Mouse (Mus musculus) intestine, embryonic 15.5 days (tissue): ENCODE measurements at regions not wholly inside any gene's neighbourhood (a gene's known extent, or its start where the extent isn't known, plus 50 kb on each side); places are given as distances from the start of the nearest gene placed in this dataset.

Experiments
- ATAC-seq: fragments of 200-750 bp; cut with Nextera tagmentation; 2 replicates; pipeline ENCODE4 v1.8.0; 2017; ENCODE audit warnings: moderate TSS enrichment, moderate library complexity
- H3K27ac ChIP-seq: fragments of 300-500 bp; sonication (generic); 2 replicates; pipeline ENCODE4 v1.5.1; 2015; ENCODE audit warnings: mild to moderate bottlenecking, inconsistent platforms
- H3K27me3 ChIP-seq: fragments of 300-500 bp; sonication (generic); replicated peaks from 2 replicates; pipeline ENCODE4 v1.6.1; 2015; ENCODE audit warnings: inconsistent platforms
- H3K36me3 ChIP-seq: fragments of 300-500 bp; sonication (generic); 2 replicates; pipeline ENCODE4 v1.6.1; 2015; ENCODE audit warnings: inconsistent platforms
- H3K4me1 ChIP-seq: fragments of 300-500 bp; sonication (generic); replicated peaks from 2 replicates; pipeline ENCODE4 v1.6.1; 2015; ENCODE audit warnings: inconsistent platforms
- H3K4me2 ChIP-seq: fragments of 300-500 bp; sonication (generic); replicated peaks from 2 replicates; pipeline ENCODE4 v1.6.1; 2015; ENCODE audit warnings: mild to moderate bottlenecking, inconsistent platforms
- H3K4me3 ChIP-seq: fragments of 300-500 bp; sonication (generic); replicated peaks from 2 replicates; pipeline ENCODE4 v1.5.1; 2015; ENCODE audit warnings: inconsistent platforms
- H3K9ac ChIP-seq: fragments of 300-500 bp; sonication (generic); 2 replicates; pipeline ENCODE4 v1.6.1; 2015; ENCODE audit warnings: inconsistent platforms
- H3K9me3 ChIP-seq: fragments of 300-500 bp; sonication (generic); 2 replicates; pipeline ENCODE4 v1.6.1; 2016; ENCODE audit warnings: inconsistent platforms
- WGBS: fragments of 180-500 bp; shearing (Covaris S2); methylation state at CpG from one replicate; pipeline ENCODE4 v1.1.7; 2015; 5-methylcytosine and 5-hydroxymethylcytosine counted together

GRCm38 (mm10) chr9:86240287-86240686 lies 224.5 kb downstream of the Ube2cbp start:
- no peaks in the 10 kb centered on the region for H3K4me1 ChIP-seq
- no peak for ATAC-seq
- no peak overlapping the region for H3K27ac ChIP-seq
- no peaks in the 10 kb centered on the region for H3K27me3 ChIP-seq
- H3K4me2 ChIP-seq, result no peak overlapping the region
- H3K9me3 ChIP-seq, result no peaks in the 10 kb centered on the region
- H3K4me3 ChIP-seq, result no peak overlapping the region
- WGBS, result 35% methylated on average over 2 of the region's 2 CpGs
- H3K9ac ChIP-seq, result no peak overlapping the region
- no peaks in the 10 kb centered on the region for H3K36me3 ChIP-seq

DNA sequence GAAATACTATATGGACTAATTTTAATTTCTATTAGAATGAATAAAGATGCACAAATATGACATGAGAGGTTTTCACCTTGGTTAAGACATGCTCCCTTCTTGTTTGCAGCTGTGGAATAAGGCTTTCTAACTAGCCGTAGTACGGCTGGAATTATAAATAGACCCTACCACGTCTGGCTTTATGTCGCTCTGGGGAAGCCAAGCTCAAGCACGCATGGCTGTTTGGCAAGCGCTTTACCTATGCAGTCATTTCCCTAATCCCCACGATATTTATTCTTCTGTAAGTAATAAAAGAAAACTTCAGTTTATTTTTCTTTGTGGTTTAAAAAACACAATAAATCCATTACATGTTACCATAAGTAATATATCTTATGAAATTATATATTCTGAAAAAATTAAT lies 223.9 kb downstream of the Ube2cbp start:
- H3K4me1 ChIP-seq, result no peaks in the 10 kb centered on the region

DNA sequence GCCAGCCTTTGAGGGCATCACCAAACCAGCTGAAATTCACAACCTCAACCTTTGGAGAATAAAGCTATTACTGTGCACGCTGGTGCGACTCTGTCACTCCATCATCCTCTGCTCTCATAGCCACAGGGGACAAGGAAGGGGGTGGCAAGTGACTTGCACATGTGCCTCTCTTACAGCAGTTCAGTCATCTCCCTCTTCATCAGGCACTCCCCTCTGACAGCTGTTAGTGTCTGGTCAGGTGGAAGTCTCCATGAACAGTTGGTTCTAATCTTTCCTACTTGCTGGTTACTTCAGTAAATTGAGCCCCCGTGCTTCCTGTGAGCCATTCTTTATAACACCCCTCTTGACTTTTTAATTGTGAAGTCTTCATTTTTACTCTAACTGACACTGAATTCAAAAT lies 214.6 kb downstream of the Ube2cbp start:
- WGBS, result 76% methylated on average over 3 of the region's 3 CpGs
- Histone ChIP-seq H3K4me1 (no peaks in the 10 kb centered on the region), H3K27me3 (no peaks in the 10 kb centered on the region), H3K9me3 (no peaks in the 10 kb centered on the region), H3K4me2 (no peak overlapping the region), H3K9ac (no peak overlapping the region), H3K4me3 (no peak overlapping the region), H3K27ac (no peak overlapping the region), H3K36me3 (no peaks in the 10 kb centered on the region)
- no peak for ATAC-seq

More for the DNA sequence above, 223.9 kb downstream of the Ube2cbp start:
- 58% methylated on average over 7 of the region's 7 CpGs for WGBS
- ATAC-seq, result no peak
- no peaks in the 10 kb centered on the region for H3K27me3 ChIP-seq
- H3K9ac ChIP-seq, result no peak overlapping the region
- H3K27ac ChIP-seq, result no peak overlapping the region
- no peak overlapping the region for H3K4me3 ChIP-seq
- no peaks in the 10 kb centered on the region for H3K9me3 ChIP-seq
- no peak overlapping the region for H3K4me2 ChIP-seq
- H3K36me3 ChIP-seq, result no peaks in the 10 kb centered on the region

- H3K4me3 ChIP-seq, result no peak overlapping the region
- no peaks in the 10 kb centered on the region for H3K27me3 ChIP-seq
- H3K27ac ChIP-seq, result no peak overlapping the region
- no peak overlapping the region for H3K4me2 ChIP-seq
- no peak overlapping the region for H3K9ac ChIP-seq
- 92% methylated on average over 1 of the region's 1 CpGs for WGBS
- ATAC-seq, result no peak
- H3K36me3 ChIP-seq, result no peaks in the 10 kb centered on the region
- H3K4me1 ChIP-seq, result no peaks in the 10 kb centered on the region
- no peaks in the 10 kb centered on the region for H3K9me3 ChIP-seq
Measured at GRCm38 (mm10) chr9:86251331-86251730, 213.4 kb downstream of the Ube2cbp start.
